Mouse (Mus musculus) heart, postnatal 0 days (tissue): ENCODE results near the gene Tgfb2.

Source experiments
- CTCF ChIP-seq: IDR thresholded peaks from 2 replicates; pipeline ENCODE4 v1.5.1; 2016; ENCODE audit warnings: antibody characterized with exemption, control low read depth, low read depth
- EP300 ChIP-seq: IDR thresholded peaks from 2 replicates; pipeline ENCODE4 v1.6.1; 2016; ENCODE audit warnings: antibody characterized with exemption, low read depth

DNA sequence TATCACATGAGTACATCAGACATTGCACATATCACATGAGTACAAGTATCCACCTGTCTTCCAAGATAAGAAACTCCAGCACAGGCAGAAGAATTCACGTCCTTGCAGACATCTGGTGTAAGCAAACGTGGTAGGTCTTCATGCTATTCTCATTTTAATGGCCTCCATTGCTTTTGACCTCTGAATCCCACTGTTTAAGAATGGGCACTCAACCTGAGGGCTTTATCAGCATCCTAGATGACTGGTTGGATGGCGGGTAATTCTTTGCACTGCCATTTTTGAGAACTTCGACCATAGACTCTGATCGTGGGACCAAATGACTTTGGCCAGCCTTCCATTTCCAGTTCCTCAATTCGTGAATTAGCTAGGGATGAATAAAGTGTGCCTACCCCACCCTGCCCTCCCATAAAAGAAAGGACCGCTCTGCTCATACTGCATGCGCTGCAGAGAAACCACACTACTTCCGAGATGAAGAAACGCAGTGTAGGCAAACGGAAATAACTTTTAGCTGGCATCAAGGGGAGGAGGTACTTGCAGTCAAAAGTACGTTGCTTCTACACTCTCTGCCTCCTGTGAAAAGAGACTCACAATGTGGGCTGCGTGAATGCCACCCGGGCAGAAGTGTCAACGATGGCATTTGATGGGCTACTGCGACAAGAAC is 48.1 kb downstream of the Tgfb2 start:
- TF ChIP-seq EP300 (no peak), CTCF (no peak)
